Mouse (Mus musculus): Measurements from ENCODE around the gene Arcn1. TPM values are rescaled to one million over a fixed set of nuclear protein-coding genes. Genes with fewer than 3 reads are reported as not detected.

The Arcn1 gene
- polyA plus RNA-seq (2012; rRNA removed): 18.1 and 18.7 TPM in 2 replicates

DNA sequence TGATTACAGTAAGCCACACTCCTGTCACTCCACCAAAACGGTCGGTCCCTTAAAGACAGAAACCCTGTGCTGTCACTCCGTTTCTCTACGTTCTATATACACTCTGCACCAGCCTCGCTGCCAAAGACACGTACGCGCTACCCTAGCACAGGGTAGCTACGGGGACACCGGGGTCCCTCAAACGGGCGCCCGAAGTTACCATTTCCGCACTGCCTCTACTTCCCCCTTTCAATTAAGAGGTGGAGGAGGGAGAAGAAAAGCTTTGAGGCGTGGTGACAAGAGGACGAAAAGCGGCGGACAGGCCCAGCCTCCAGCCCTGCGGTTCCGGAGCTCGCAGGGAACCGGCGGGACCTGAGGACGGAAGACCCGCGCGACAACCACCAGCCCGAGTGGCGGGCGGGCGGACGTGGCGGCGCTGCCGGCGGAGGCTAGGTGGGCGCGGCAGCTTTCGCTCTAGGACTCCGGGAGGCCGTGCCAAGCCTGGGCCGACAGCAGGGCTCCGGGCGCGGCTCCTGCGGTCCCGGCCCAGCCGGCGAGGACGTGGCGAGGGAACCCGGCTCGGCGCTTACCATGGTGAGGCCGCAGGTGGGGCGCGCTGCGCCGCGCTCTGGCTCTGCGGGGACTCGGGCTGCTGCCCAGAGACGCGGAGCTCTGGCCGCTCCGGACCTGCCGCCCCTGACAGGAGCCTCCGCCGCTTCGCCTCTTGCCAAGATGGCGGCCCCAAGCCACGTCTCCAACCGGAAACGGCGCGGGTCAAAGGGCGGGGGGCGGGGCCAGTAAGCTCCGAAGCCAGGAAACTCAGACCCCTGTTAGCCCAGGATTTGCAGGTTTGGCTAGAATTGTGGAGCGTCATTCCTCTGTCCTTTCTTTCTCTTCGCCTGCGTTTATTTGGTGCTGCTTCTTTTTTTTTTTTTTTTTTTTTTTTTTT, at the start of gene Arcn1, which contains the start of gene Ift46:
Gene Arcn1, minus strand, starts transcription at position 745 of the 928 bp plus-strand sequence.
Gene Ift46, plus strand, starts transcription at position 808 of the 928 bp plus-strand sequence.
- Histone ChIP-seq H3K27me3 (ENCODE audit: control insufficient read depth, insufficient read depth, low read length) (no peaks in the 10 kb centered on the region), H3K27ac (ENCODE audit: insufficient read depth, low read length) (peak within 1 kb of the TSS; percentile 94), H3K36me3 (ENCODE audit: control insufficient read depth, insufficient read depth, low read length) (no peaks in the 10 kb centered on the region), H3K4me1 (ENCODE audit: control insufficient read depth, insufficient read depth, insufficient read length) (peaks cover 3% of the 10 kb centered on the region; the same call in 1 of the 2 replicates), H3K4me3 (ENCODE audit: extremely low read depth, insufficient read depth, insufficient read length) (peak within 1 kb of the TSS; percentile 88)
- TF ChIP-seq CTCF (IDR thresholded peaks at IDR 0.05; ENCODE audit: extremely low read depth, insufficient read depth, insufficient read length, insufficient replicate concordance) (no peak), POLR2A (IDR thresholded peaks at IDR 0.05; ENCODE audit: low read depth, low read length) (peak; percentile 84)
- under 1% methylated on average over 70 of the region's 82 CpGs for WGBS
- peak; percentile 73 to 76 for DNase-seq (ENCODE audit: low read depth in 1 of 2, low spot score in 2 of 2)

DNA sequence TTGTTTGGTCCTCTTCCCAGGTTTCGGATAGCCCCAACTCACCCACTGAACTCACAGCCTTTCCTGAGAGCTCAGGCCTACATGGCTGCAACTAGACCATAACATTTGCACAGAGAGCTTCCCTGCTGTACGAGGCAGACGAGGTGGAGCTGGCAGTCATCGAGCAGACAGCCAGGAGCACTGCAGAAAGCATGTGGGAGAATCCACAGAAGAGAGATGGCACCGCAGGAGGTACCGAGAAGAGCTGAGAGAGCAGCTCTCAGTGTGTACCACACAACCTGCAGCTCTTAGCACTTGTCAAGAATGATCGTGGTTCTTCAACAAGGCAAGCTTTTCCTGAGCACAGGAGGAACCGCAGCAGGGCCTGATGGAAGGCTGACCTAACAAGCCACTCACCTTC, 46.5 kb upstream of the Arcn1 start:
- no peaks in the 10 kb centered on the region for H3K27me3 ChIP-seq (ENCODE audit: control insufficient read depth, insufficient read depth, low read length)
- WGBS: 95% methylated on average over 8 of the region's 8 CpGs
- H3K4me3 ChIP-seq (ENCODE audit: extremely low read depth, insufficient read depth, insufficient read length): no peak overlapping the region
- no peak overlapping the region for H3K27ac ChIP-seq (ENCODE audit: insufficient read depth, low read length)
- DNase-seq (ENCODE audit: low read depth in 1 of 2, low spot score in 2 of 2): no peak
- TF ChIP-seq POLR2A (IDR thresholded peaks at IDR 0.05; ENCODE audit: low read depth, low read length): no peak
- no peak for TF ChIP-seq CTCF (IDR thresholded peaks at IDR 0.05; ENCODE audit: extremely low read depth, insufficient read depth, insufficient read length, insufficient replicate concordance)
- H3K4me1 ChIP-seq (ENCODE audit: control insufficient read depth, insufficient read depth, insufficient read length): no peaks in the 10 kb centered on the region
- H3K36me3 ChIP-seq (ENCODE audit: control insufficient read depth, insufficient read depth, low read length): peaks cover 71% of the 10 kb centered on the region

DNA sequence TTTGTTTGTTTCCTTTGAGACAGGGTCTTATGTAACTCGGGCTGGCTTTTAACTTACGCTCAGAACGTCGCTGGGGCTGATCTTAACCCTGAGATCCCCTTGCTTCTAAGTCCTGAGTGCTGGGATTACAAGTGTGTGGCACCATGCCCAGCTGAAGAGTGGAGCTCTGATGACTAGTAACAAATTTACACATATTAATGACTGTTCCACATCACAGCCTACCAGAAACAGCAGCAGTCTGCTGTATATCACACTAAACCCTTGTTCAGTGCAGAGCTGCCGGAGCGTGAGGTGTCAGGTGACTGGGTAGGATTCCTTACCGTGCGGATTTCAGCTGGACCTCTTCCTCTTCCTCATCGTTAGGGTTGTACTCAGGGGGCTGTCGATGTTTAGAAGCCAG, 42.7 kb upstream of the Arcn1 start:
- H3K4me1 ChIP-seq (ENCODE audit: control insufficient read depth, insufficient read depth, insufficient read length): no peaks in the 10 kb centered on the region
- H3K27ac ChIP-seq (ENCODE audit: insufficient read depth, low read length): no peak overlapping the region
- DNase-seq (ENCODE audit: low read depth in 1 of 2, low spot score in 2 of 2): no peak
- TF ChIP-seq POLR2A (IDR thresholded peaks at IDR 0.05; ENCODE audit: low read depth, low read length) (no peak), CTCF (IDR thresholded peaks at IDR 0.05; ENCODE audit: extremely low read depth, insufficient read depth, insufficient read length, insufficient replicate concordance) (no peak)
- 87% methylated on average over 10 of the region's 10 CpGs for WGBS
- no peaks in the 10 kb centered on the region for H3K27me3 ChIP-seq (ENCODE audit: control insufficient read depth, insufficient read depth, low read length)
- H3K36me3 ChIP-seq (ENCODE audit: control insufficient read depth, insufficient read depth, low read length): peaks cover 71% of the 10 kb centered on the region
- H3K4me3 ChIP-seq (ENCODE audit: extremely low read depth, insufficient read depth, insufficient read length): no peak overlapping the region

DNA sequence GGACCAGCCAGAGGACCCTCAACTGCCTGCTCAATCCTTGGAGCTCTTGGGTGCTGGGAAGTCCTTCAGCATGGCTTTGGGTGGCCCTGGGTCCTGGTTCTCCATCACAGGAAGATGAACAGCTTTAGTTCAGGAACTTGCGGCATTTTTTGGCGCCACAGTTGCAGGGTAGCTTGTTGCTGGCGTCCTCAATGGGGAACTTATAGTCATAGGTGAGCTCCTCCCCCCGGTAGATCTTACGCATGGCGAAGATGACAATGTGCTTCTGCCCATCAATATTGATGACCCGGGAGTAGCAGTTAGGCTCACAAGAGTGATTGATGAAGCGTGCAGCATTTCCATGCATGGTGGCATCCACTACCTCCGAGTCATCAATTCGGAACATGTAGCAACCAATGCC, 40.1 kb upstream of the Arcn1 start:
- peaks cover 52% of the 10 kb centered on the region for H3K36me3 ChIP-seq (ENCODE audit: control insufficient read depth, insufficient read depth, low read length)
- no peak overlapping the region for H3K4me3 ChIP-seq (ENCODE audit: extremely low read depth, insufficient read depth, insufficient read length)
- no peaks in the 10 kb centered on the region for H3K4me1 ChIP-seq (ENCODE audit: control insufficient read depth, insufficient read depth, insufficient read length)
- no peak for DNase-seq (ENCODE audit: low read depth in 1 of 2, low spot score in 2 of 2)
- H3K27me3 ChIP-seq (ENCODE audit: control insufficient read depth, insufficient read depth, low read length): no peaks in the 10 kb centered on the region
- 95% methylated on average over 10 of the region's 10 CpGs for WGBS
- H3K27ac ChIP-seq (ENCODE audit: insufficient read depth, low read length): no peak overlapping the region
- no peak for TF ChIP-seq CTCF (IDR thresholded peaks at IDR 0.05; ENCODE audit: extremely low read depth, insufficient read depth, insufficient read length, insufficient replicate concordance)
- TF ChIP-seq POLR2A (IDR thresholded peaks at IDR 0.05; ENCODE audit: low read depth, low read length): no peak

DNA sequence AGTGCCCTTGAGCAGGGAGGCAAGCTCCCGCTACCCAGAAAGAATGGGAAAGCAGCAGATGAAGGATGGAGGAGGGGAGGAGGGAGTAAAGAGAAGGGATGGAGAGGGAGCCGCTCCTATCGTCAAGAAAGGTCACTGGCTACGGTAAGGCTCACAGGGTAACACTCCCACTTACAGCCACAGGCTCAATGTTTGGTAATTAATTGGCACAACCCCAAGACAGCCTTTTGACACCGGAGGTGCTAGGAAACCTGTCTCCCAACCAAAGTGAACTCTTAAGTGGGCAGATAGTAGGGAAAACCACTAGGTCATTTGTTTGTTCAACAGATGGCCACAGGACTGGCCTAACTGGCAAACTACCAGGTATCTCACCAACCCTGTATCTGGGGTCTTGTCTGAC, 39.5 kb upstream of the Arcn1 start:
- H3K27ac ChIP-seq (ENCODE audit: insufficient read depth, low read length): no peak overlapping the region

DNA sequence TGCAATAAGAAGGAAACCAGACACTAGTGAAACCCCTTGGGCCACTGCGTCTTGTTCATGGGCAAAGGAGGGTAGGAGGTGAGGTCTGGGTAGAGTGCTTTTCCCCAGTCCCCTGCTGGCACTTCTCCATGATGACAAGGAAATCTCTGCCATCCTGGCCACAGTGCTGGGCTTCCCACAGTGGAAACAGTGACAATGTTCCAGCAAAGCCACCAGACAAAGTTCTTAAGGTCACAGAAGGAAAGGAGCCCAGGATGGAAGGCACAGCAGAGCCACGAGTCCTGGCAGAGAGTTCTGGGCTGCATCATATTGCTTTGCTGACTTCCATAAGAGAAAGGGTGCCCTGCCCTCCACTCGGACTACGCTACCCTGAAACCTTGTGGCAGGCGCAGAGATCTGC, 37.9 kb upstream of the Arcn1 start:
- no peaks in the 10 kb centered on the region for H3K27me3 ChIP-seq (ENCODE audit: control insufficient read depth, insufficient read depth, low read length)
- no peak overlapping the region for H3K27ac ChIP-seq (ENCODE audit: insufficient read depth, low read length)
- TF ChIP-seq CTCF (IDR thresholded peaks at IDR 0.05; ENCODE audit: extremely low read depth, insufficient read depth, insufficient read length, insufficient replicate concordance) (no peak), POLR2A (IDR thresholded peaks at IDR 0.05; ENCODE audit: low read depth, low read length) (no peak)
- H3K4me1 ChIP-seq (ENCODE audit: control insufficient read depth, insufficient read depth, insufficient read length): no peaks in the 10 kb centered on the region
- DNase-seq (ENCODE audit: low read depth in 1 of 2, low spot score in 2 of 2): no peak
- peaks cover 42% of the 10 kb centered on the region for H3K36me3 ChIP-seq (ENCODE audit: control insufficient read depth, insufficient read depth, low read length)
- 92% methylated on average over 5 of the region's 5 CpGs for WGBS
- H3K4me3 ChIP-seq (ENCODE audit: extremely low read depth, insufficient read depth, insufficient read length): no peak overlapping the region

More for the DNA sequence above, 39.5 kb upstream of the Arcn1 start:
- no peak for DNase-seq (ENCODE audit: low read depth in 1 of 2, low spot score in 2 of 2)
- WGBS: 94% methylated on average over 5 of the region's 5 CpGs
- Histone ChIP-seq H3K36me3 (ENCODE audit: control insufficient read depth, insufficient read depth, low read length) (peaks cover 50% of the 10 kb centered on the region), H3K27me3 (ENCODE audit: control insufficient read depth, insufficient read depth, low read length) (no peaks in the 10 kb centered on the region), H3K4me1 (ENCODE audit: control insufficient read depth, insufficient read depth, insufficient read length) (no peaks in the 10 kb centered on the region), H3K4me3 (ENCODE audit: extremely low read depth, insufficient read depth, insufficient read length) (no peak overlapping the region)
- TF ChIP-seq POLR2A (IDR thresholded peaks at IDR 0.05; ENCODE audit: low read depth, low read length): no peak
- TF ChIP-seq CTCF (IDR thresholded peaks at IDR 0.05; ENCODE audit: extremely low read depth, insufficient read depth, insufficient read length, insufficient replicate concordance): no peak

DNA sequence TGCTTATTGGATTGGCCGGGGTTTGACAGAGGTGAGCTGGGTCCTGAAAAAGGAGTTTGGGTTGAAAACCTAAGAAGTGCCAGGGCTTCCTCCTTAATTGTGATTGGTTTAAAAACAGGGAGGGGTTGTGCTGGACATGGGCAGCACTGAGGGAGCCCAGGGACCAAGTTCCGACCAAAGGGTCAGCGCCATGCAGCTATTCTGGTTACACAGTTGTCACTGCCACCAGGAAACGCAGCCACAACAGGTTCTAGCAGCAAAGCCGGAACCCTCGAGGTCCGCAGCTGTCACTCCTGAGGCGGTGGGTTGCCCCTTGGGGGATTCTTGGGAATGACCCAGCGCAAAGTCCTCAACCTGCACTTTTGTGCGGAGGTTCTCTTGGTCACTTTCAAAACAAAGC, 37.0 kb upstream of the Arcn1 start:
- Histone ChIP-seq H3K27me3 (ENCODE audit: control insufficient read depth, insufficient read depth, low read length) (peaks cover under 1% of the 10 kb centered on the region; the same call in 1 of the 2 replicates), H3K27ac (ENCODE audit: insufficient read depth, low read length) (no peak overlapping the region), H3K4me3 (ENCODE audit: extremely low read depth, insufficient read depth, insufficient read length) (no peak overlapping the region), H3K4me1 (ENCODE audit: control insufficient read depth, insufficient read depth, insufficient read length) (no peaks in the 10 kb centered on the region), H3K36me3 (ENCODE audit: control insufficient read depth, insufficient read depth, low read length) (peaks cover 37% of the 10 kb centered on the region)
- DNase-seq (ENCODE audit: low read depth in 1 of 2, low spot score in 2 of 2): no peak
- TF ChIP-seq CTCF (IDR thresholded peaks at IDR 0.05; ENCODE audit: extremely low read depth, insufficient read depth, insufficient read length, insufficient replicate concordance) (no peak), POLR2A (IDR thresholded peaks at IDR 0.05; ENCODE audit: low read depth, low read length) (no peak)
- WGBS: 95% methylated on average over 10 of the region's 10 CpGs

Measured in spleen, adult 2 months (tissue).